Mouse (Mus musculus) cerebellum, postnatal 10 days (tissue): ENCODE data around the gene Tle2.

Experiments
- DNase-seq, 2 experiments: peaks; one replicate each; pipeline ENCODE4 v3.0.0; 2021; ENCODE audit warnings: mixed read lengths in 2 of 2

Gene Tle2

DNA sequence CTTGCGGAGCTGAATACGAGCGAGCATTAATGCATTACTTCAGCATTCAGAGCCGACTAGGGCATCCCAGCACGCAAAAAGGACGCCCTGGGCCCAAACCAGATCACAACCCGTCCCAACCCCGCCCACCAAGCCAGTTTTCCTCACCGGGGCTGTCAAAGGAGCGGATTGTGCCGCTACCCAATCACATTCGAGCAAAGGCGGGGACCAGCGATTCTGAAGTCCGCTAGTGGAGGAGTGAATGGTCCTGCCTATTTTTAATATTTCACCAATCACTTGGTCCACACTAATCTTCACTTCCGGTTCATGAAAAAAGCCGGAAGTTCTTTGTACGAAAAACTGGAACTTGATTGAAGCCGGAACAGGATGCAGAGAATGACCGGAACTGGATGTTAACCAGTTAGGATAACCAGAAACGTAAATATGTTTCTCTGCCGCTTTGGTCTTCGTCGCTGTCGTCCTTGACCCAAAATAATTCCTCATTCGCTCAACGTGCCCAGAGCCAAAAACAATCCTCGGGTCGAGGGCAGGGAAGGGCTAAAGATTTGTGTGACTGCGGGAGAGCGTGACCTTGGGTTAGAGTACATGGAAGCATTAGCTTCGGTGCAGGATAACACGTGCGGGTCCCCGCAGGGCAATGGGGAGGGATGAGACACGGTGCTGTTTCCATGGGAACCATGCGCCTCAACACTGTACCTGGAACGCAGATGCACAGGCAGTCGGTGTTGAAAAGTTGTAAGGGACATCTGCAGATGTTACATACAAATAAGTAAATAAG, 31.8 kb downstream of the Tle2 start, which contains the start of gene BC025920:
Gene BC025920, plus strand, starts transcription at position 297 of the 778 bp plus-strand sequence.
- peak; percentile 96 to 97 for DNase-seq

DNA sequence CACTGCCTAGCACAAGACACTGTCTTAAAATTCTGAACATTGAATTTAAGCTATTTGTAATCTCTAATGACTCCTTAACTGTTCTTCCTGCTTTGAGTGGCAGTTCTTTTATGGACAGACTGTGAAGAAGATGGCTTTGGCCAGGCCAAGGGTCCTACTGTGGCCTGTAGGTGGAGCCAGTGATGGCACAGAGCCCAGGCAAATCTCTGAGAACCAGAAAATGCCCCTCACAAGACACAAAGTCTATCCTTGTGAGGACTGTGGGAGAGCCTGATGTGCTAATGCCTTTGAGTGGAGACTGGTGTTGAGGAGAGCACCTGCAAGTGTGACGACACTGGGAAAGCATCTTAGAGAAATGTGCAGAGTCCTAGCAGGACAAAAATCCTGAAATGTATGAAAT, 33.9 kb downstream of the Tle2 start:
- peak; percentile 64 to 65 for DNase-seq

DNA sequence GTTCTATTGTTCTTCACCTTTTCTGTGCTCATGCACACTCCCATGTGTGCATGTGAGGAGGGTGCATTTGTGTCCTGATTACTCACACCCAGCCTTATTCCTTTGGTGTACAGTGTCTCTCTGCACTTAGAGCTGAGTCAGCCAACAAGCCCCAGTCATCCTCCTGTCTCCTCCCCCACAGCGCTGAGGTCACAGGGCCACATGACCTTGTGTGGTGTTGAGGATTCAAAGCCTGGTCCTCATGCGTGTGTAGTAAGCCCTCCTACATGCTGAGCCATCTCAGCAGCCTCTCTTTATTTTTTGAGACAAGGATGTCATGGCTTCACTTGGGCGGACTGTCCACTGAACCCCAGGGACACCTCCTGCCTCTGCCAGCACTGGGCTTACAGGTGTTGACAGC, 38.4 kb downstream of the Tle2 start:
- DNase-seq = no peak

DNA sequence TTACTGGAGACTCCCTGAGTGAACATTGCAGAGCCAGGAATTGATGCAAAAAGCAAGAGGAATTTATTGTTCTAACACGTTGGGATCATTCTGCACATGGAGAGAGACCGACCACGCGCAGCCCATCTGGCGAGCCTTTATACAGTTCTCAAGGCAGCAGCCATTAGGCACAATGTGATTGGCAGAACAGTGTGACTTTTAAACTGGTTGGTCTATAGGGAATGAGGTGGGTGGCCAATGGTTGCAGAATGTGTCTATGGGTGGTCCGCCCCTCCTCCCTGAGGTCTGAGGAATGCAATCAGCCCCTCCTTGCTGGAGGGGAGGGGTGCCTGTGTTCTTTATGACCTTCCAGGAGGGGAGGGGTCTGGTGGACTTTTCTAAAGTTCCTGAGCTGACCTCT, 41.1 kb downstream of the Tle2 start:
- no peak for DNase-seq

GRCm38 (mm10) chr10:81619976-81620375, 45.6 kb downstream of the Tle2 start:
- no peak for DNase-seq

GRCm38 (mm10) chr10:81620786-81621185, 46.4 kb downstream of the Tle2 start:
- no peak for DNase-seq

GRCm38 (mm10) chr10:81623441-81623840, 49.1 kb downstream of the Tle2 start:
- DNase-seq = no peak

DNA sequence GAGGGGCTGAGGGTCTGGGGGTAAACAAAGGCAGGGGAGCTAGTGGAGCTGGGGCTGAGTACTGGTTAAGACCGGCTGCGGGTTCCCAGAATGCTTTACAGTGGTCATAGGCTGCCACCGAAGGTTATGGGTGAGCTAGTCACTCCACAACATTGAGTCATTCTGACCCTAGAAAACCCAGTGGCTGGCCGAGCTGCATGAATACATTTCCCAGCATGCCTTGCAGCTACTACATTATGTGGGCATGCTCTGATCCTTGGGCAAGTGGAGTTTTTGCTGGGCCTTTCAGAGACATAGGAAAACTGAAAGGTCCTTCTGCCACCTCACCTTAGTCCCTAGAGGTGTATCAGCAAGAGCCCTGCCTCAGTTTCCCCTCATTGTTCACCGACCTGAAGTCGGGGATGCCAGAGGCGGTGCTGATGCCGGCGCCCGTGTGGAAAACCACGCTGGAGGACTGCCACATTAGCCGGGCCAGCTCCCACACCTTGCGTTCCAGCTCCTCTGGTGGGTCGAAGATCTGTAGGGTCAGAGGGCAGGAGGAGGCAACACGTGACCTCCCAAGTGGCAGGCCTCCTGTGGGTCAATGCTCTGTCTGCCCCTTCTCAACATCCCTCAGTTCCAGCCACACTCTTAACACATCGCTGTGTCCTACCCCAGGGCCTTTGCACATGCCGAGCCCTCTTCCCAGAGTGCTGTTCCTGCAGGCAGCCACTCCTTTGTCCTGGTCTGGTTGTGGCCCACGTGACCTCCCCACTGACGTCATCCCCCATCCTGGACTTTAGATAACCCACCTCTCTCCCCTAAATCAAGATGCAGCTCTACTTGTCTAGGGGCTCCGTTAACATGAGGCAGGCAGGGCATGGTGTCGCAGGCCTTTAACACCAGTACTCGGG, 52.0 kb downstream of the Tle2 start:
- peak in 1 of 2 experiments; percentile 37 for DNase-seq

DNA sequence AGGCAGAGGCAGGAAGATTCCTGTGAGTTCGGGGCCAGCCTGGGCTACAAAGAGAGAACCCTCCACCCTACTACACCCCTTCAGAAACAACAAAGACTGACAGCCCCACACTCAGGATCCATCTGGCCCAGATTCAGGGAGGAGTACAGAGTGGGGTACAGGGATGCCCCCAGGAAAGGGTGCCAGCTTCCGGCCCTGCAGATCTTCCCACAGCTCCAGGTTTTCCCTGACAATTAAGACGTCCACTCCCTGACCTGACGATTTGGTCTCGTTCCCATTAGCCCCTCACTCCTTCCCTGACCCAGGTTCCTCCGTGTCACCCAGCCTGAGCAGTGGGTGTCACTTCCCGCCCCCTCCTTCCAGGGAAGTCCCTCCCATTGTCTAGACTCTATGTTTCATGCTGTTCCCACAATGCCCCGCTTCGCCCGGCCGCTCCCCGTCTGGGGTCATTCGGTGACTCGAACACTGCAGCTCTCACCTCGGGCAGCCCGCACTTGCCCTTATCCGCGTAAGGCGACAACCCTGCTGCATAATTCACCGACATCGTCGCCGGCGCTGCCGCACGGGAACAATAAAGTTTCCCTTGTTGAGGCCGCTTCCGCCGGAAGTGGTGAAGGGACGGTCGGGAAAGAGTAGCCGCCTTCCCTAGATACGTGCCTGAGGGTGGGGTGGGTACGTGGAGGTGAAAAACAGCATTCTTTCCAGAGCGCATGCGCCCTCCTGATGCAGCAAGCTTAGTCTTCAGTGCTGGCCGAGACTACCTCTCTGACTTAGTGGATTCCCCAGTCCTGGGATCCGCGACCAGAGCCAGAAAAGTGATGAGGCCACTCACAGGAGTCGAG, 52.9 kb downstream of the Tle2 start, which contains the start of gene Sirt6:
Gene Sirt6, minus strand, starts transcription at position 804 of the 842 bp plus-strand sequence.
- peak; percentile 95 to 96 for DNase-seq

DNA sequence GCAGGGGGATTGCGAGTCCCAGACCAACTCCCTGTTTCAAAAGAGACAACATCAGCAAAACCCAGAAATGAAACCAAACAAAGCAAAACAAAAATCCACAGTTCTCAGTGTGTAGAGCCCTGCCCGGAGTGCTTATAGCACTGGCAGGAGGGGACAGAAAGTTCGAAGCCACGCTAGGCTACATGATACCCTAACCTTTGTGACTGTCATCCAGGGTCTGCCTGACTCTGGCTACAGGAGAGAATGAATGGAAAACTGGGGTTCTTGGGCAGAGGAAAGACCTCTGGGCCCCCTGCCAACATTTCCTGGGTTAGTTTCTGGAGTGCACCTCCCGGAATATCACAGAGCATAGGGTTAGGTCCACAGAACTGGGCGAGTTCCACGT, 53.5 kb downstream of the Tle2 start:
- peak; percentile 62 to 72 for DNase-seq

- DNase-seq = no peak
These were observed 54.0 kb downstream of the Tle2 start, which contains the start of gene Ankrd24 for GRCm38 (mm10) chr10:81628390-81628789. Ankrd24 (plus strand) TSS chr10:81628540.

DNA sequence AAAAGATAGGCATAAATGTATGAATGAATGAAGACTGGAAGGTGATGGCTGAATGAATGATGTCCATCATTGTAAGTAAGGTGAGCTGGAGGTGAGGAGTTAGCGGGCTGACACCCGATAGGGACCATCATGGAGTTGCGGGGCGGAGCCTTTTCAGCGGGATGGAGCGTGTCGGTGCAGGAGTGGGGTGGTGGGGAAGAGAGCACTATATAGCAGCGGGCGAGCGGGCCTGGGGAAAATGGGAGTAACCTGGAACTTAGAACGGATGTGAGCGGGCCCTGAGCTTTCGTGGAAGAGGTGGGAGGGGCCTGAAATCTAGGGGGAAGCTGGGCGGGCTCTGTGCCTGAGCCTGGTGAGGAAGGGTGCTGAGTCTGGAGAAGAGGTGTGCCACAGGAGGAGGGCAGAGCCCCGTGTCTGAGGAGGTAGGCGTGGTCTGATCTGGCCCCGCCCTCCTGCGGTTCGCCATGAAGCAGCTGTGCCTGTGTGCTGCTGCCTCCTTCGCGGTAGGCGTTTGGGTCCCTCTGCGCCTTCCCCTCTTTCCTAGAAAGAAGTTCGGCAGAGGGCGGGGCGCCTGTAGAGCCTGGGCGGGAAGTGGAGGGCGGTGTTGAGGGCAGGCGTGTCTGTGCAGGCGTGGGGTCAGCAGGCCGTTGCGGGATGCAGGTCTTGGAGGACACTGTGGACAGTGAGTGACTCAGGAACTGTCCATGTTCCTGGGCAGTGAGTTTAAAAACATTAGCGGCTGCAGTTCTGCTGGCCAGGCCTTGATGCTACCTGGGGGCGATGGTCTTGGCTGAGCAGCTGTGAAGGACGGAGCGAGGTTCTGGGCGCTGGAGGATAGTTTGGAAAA, 59.1 kb downstream of the Tle2 start:
- peak; percentile 75 to 81 for DNase-seq

- DNase-seq = no peak
These were observed 62.0 kb downstream of the Tle2 start for GRCm38 (mm10) chr10:81636338-81636737.

DNA sequence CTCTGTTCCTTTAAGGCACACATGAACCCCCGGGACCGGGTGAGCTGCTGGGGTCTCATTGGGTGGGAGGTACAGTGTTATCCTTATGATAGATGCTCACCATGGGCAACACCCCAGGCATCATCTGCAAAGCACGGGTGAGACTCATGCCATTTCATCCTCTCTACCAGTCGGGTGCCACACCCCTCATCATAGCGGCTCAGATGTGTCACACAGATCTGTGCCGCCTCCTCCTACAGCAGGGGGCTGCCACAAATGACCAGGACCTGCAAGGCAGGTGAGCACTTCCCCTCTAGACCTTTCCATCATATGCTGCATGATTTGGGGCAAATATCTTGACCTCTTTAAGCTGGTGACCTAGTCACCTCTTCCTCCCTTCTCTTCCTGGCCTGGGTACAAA, 63.7 kb downstream of the Tle2 start:
- DNase-seq = no peak
